Mouse (Mus musculus) cerebellum, adult 18-20 months (tissue): ENCODE measurements around the gene Gm20388.
A peak's percentile ranks its signal among the peaks of the same experiment; 100 is the strongest.
"Not testable (repeated sequence)": the region's sequence is repeated elsewhere in the genome, so short reads cannot be mapped to it uniquely, and the experiment has no call there.

Source experiments
- DNase-seq, 2 experiments: peaks; one replicate each; pipeline ENCODE4 v3.0.0; 2021

Gene Gm20388

GRCm38 (mm10) chr8:122550234-122550994 lies 2639.8 kb downstream of the Gm20388 start:
- peak in 1 of 2 experiments; percentile 34 for DNase-seq

GRCm38 (mm10) chr8:122550995-122551264 lies 2640.3 kb downstream of the Gm20388 start:
- no peak for DNase-seq

GRCm38 (mm10) chr8:122551265-122552051 lies 2640.8 kb downstream of the Gm20388 start, which contains the start of gene Piezo1:
TSS of gene Piezo1 (minus strand) at chr8:122551329.
- DNase-seq = peak; percentile 43 to 63

GRCm38 (mm10) chr8:122554786-122555185 lies 2644.1 kb downstream of the Gm20388 start:
- peak; percentile 62 to 65 for DNase-seq

- no peak for DNase-seq
These were observed 2645.7 kb downstream of the Gm20388 start for GRCm38 (mm10) chr8:122556030-122557009.

GRCm38 (mm10) chr8:122557248-122558038 lies 2646.8 kb downstream of the Gm20388 start:
- peak; percentile 48 to 62 for DNase-seq

- DNase-seq = peak in 1 of 2 experiments; percentile 33
These were observed 2648.2 kb downstream of the Gm20388 start for GRCm38 (mm10) chr8:122558671-122559349.

- no peak for DNase-seq
These were observed 2650.6 kb downstream of the Gm20388 start for GRCm38 (mm10) chr8:122561199-122561598.

- no peak for DNase-seq
These were observed 2654.0 kb downstream of the Gm20388 start for GRCm38 (mm10) chr8:122564363-122565352.

- peak in 1 of 2 experiments; percentile 33 for DNase-seq
These were observed 2656.1 kb downstream of the Gm20388 start for GRCm38 (mm10) chr8:122566766-122567165.

- DNase-seq = peak; percentile 95 to 97
These were observed 2656.9 kb downstream of the Gm20388 start, which contains the start of gene Cdt1 for GRCm38 (mm10) chr8:122567361-122568108. TSS of gene Cdt1 (plus strand) at chr8:122568015.

- no peak for DNase-seq
These were observed 2657.5 kb downstream of the Gm20388 start for GRCm38 (mm10) chr8:122568109-122568504.

GRCm38 (mm10) chr8:122568881-122569309 lies 2658.3 kb downstream of the Gm20388 start:
- peak in 1 of 2 experiments; percentile 34 for DNase-seq

- no peak for DNase-seq
These were observed 2658.7 kb downstream of the Gm20388 start for GRCm38 (mm10) chr8:122569329-122569728.

- DNase-seq = no peak
These were observed 2659.4 kb downstream of the Gm20388 start for GRCm38 (mm10) chr8:122569996-122570395.

- DNase-seq = peak; percentile 71 to 77
These were observed 2660.5 kb downstream of the Gm20388 start for GRCm38 (mm10) chr8:122571153-122571552.

- DNase-seq = no peak
These were observed 2661.2 kb downstream of the Gm20388 start for GRCm38 (mm10) chr8:122571750-122572267.

- no peak for DNase-seq
These were observed 2662.1 kb downstream of the Gm20388 start for GRCm38 (mm10) chr8:122572751-122573150.

- not testable (repeated sequence) for DNase-seq
These were observed 2662.5 kb downstream of the Gm20388 start for GRCm38 (mm10) chr8:122573176-122573575.
